Mouse (Mus musculus) kidney, adult 2 months (tissue): Measurements from ENCODE around the gene Ropn1l.

Experiments
- CTCF ChIP-seq: fragments of 200-500 bp; conservative IDR thresholded peaks from 2 replicates; pipeline ENCODE4 v1.5.1; 2011; ENCODE audit warnings: low read depth, mild to moderate bottlenecking, control low read depth, low read length, moderate library complexity, mixed read lengths; ENCODE audit not compliant: insufficient read depth, insufficient read length
- POLR2A ChIP-seq: fragments of 200-500 bp; IDR thresholded peaks from one replicate; pipeline ENCODE4 v1.6.1; 2011; ENCODE audit warnings: low read depth, low read length, control low read depth

DNA sequence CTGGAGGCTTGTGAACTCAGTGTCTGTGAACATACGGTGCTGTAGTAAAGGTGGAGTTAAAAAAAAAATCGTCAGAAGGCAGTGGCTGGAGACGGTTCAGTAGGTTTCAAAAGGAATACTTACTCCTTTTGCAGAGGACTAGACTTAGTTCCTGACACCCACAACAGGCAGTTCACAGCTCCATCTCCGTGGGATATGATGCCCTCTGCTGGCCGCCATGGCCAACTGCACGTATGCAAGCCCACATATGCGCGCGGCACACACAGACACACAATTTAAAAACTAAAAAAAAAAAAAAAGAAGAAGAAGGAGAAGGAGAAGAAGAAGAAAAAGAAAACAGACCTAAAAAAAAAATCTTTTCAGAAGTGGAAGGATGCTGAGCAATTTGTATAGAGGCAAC is 34.5 kb downstream of the Ropn1l start:
- TF ChIP-seq POLR2A (no peak), CTCF (peak; percentile 80)
